Mouse (Mus musculus) myocyte (in vitro differentiated cells): ENCODE data around the gene Tmem53.

Experiments used
- MAX ChIP-seq: IDR thresholded peaks from one replicate; pipeline ENCODE4 v1.6.1; 2011; ENCODE audit warnings: low read depth, mild to moderate bottlenecking, control low read depth
- MYOD1 ChIP-seq, 3 experiments: IDR thresholded peaks; one replicate each; pipeline ENCODE4 v1.6.1; 2011; ENCODE audit warnings: control low read depth in 2 of 3, low read depth in 2 of 3, mild to moderate bottlenecking in 2 of 3, moderate library complexity in 1 of 3; ENCODE audit not compliant: insufficient read length in 2 of 3, control insufficient read depth in 1 of 3
- TCF3 ChIP-seq: IDR thresholded peaks from one replicate; pipeline ENCODE4 v1.6.1; 2011; ENCODE audit warnings: low read depth, control low read depth; ENCODE audit not compliant: insufficient read length
- USF1 ChIP-seq: IDR thresholded peaks from one replicate; pipeline ENCODE4 v1.6.1; 2011; ENCODE audit warnings: low read depth, mild to moderate bottlenecking, control low read depth, moderate library complexity

DNA sequence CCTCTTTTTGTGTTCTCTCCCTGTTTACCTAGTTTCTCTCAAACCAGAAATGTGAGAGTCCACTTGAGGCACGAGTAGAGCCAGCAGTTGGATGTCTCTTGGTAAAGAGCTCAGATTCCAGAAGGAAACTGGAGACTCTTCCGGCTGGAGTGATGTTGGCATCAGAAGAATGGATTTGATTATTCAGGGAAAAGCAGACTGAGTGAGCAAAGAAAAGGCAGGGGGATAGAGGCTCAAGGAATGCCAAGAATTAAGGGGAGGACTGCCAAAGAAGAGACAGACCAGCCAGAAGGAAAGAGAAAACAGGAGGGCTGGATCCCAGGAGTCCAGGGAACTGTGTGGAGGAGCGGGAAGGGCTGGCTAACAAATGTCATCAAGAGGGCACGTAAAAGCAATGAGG is 15.9 kb upstream of the Tmem53 start:
- TF ChIP-seq USF1 (no peak), TCF3 (no peak), MYOD1 (IDR thresholded peaks at IDR 0.05; ENCODE audit: control insufficient read depth in 1 of 3, insufficient read length in 2 of 3, low read depth in 2 of 3) (no peak), MAX (no peak)
